Mouse (Mus musculus): Measurements from ENCODE around the gene Fsd1.

DNA sequence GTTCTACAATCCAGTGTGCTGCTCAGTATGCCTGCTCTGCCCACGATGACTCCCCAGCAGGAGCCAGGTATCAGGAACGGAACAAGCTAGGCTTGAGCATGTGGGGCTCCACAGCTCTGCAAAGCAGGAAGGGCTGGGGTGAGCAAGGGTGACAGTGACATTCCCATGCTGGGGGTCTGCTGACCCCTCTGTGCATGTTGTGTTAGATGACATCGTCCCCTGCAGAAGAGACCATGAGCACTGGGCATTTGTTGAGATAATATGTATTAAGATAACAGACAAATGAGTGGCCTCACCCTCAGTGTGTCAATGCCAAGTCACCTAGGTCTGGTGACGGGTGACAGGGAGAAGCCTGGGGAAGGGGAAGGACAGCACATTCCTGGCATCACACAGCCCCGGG, 38.6 kb downstream of the Fsd1 start:
- no peak for TF ChIP-seq POLR2A (IDR thresholded peaks at IDR 0.05; ENCODE audit: insufficient read depth, low read depth, low read length)
- TF ChIP-seq CTCF (IDR thresholded peaks at IDR 0.05): no peak

Measured in heart, adult 2 months (tissue).